Mouse (Mus musculus) heart, embryonic 14.5 days (tissue): Measurements from ENCODE around the gene Slc27a2. TPM values are rescaled to one million over a fixed set of nuclear protein-coding genes. Genes with fewer than 3 reads are reported as not detected.

Source experiments
- ATAC-seq: fragments of 200-750 bp; cut with Nextera tagmentation; 2 replicates; pipeline ENCODE4 v1.8.0; 2017; ENCODE audit warnings: low read depth, moderate TSS enrichment; ENCODE audit not compliant: insufficient number of reproducible peaks, insufficient read depth, low FRiP score
- H3K27ac ChIP-seq, 2 experiments: fragments of 200-500 bp in 1 of 2; fragments of 300-500 bp in 1 of 2; sonication (generic) in 1 of 2; replicated peaks in 1 of 2; 2 replicates each; pipeline ENCODE4 v1.5.1; 2012 to 2014; ENCODE audit warnings: low read depth in 2 of 2, low read length in 2 of 2, control low read depth in 1 of 2, mild to moderate bottlenecking in 1 of 2, mixed read lengths in 1 of 2; ENCODE audit not compliant: control insufficient read depth in 1 of 2, insufficient read depth in 1 of 2
- H3K27me3 ChIP-seq: fragments of 300-500 bp; sonication (generic); 2 replicates; pipeline ENCODE4 v1.6.1; 2014; ENCODE audit warnings: mild to moderate bottlenecking, low read length, control low read depth; ENCODE audit not compliant: control insufficient read depth, insufficient read depth
- H3K36me3 ChIP-seq: fragments of 300-500 bp; sonication (generic); 2 replicates; pipeline ENCODE4 v1.6.1; 2014; ENCODE audit warnings: mild to moderate bottlenecking, control low read depth, low read length, mixed read lengths; ENCODE audit not compliant: control insufficient read depth, insufficient read depth
- H3K4me1 ChIP-seq, 2 experiments: fragments of 200-500 bp in 1 of 2; fragments of 300-500 bp in 1 of 2; sonication (generic) in 1 of 2; 2 replicates each; pipeline ENCODE4 v1.6.1; 2012 to 2014; ENCODE audit warnings: low read length in 2 of 2, control low read depth in 1 of 2, mixed read lengths in 1 of 2; ENCODE audit not compliant: control insufficient read depth in 2 of 2, insufficient read depth in 2 of 2
- H3K4me2 ChIP-seq: fragments of 300-500 bp; sonication (generic); 2 replicates; pipeline ENCODE4 v1.6.1; 2014; ENCODE audit warnings: mild to moderate bottlenecking, low read length
- H3K4me3 ChIP-seq, 2 experiments: fragments of 200-500 bp in 1 of 2; fragments of 300-500 bp in 1 of 2; sonication (generic) in 1 of 2; 2 replicates each; pipeline ENCODE4 v1.5.1; 2012 to 2014; ENCODE audit warnings: low read length in 2 of 2, mild to moderate bottlenecking in 2 of 2, control low read depth in 1 of 2, low read depth in 1 of 2, moderate library complexity in 1 of 2; ENCODE audit not compliant: control insufficient read depth in 1 of 2, insufficient read depth in 1 of 2
- H3K9ac ChIP-seq: fragments of 300-500 bp; sonication (generic); 2 replicates; pipeline ENCODE4 v1.6.1; 2014; ENCODE audit warnings: mild to moderate bottlenecking, low read length
- H3K9me3 ChIP-seq: fragments of 300-500 bp; sonication (generic); 2 replicates; pipeline ENCODE4 v1.6.1; 2016; ENCODE audit warnings: low read length, control low read depth; ENCODE audit not compliant: control insufficient read depth
- WGBS: fragments of 180-500 bp; shearing (Covaris S2); extraction: QIAGEN DNeasy Blood & Tissue Kit; methylation state at CpG from one replicate; pipeline ENCODE4 v1.1.7; 2014; 5-methylcytosine and 5-hydroxymethylcytosine counted together
- polyA plus RNA-seq: library from polyadenylated mRNA; unstranded; fragments of >200 nt; fragmentation: Nextera tagmentation; extraction: Ambion mirVana; gene quantifications from 2 replicates; pipeline ENCODE4 v1.2.1, GENCODE M21; 2014

The Slc27a2 gene
- polyA plus RNA-seq, 1 experiment from 2014 or later: 0.09 TPM

DNA sequence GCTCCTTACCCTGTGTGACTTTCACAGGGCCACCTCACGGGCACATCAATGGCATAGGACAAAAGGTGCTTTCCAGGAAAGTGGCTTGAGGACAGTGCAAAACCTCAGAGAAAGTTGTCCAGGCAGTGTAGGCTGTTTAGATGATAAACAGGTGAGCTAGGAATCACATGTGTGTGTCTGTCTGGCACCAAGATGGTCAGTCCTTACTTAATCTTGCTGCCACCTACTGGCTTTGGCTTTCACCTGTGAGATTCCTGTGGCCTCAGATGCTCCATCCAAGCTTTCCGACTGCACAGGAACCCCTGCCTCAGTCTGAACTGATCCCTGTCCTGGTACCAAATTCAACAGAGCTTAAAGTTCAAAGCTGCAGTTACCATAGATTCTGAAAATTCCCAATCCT, 46.2 kb downstream of the Slc27a2 start:
- no peak overlapping the region for H3K9ac ChIP-seq
- no peak overlapping the region for H3K4me2 ChIP-seq
- no peaks in the 10 kb centered on the region; a peak in 1 of 4 replicates for H3K4me1 ChIP-seq
- no peak for ATAC-seq
- H3K9me3 ChIP-seq: no peaks in the 10 kb centered on the region
- no peak overlapping the region for H3K4me3 ChIP-seq
- H3K27me3 ChIP-seq: no peaks in the 10 kb centered on the region
- WGBS: 51% methylated on average over 2 of the region's 2 CpGs
- no peak overlapping the region for H3K27ac ChIP-seq
- H3K36me3 ChIP-seq: no peaks in the 10 kb centered on the region

DNA sequence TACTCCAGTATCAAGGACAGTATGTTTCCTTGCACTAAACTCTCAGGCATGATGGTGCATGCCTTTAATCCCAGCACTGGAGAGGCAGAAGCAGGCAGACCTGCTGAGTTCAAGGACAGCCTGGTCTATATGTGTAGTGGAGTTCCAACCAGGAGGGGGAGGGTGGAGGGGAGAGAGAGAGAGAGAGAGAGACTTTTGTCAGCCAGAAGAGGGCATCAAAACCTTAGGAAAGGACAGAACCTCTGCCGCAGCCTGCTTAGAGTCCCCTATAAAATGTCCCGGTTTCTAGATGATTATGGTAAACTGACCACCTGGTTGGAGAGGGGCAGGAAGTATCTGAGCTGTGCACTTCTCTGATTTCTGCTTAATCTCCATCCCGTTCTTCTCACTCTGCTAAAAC, 46.8 kb downstream of the Slc27a2 start:
- no peaks in the 10 kb centered on the region for H3K27me3 ChIP-seq
- H3K27ac ChIP-seq: no peak overlapping the region
- 5% methylated on average over 3 of the region's 3 CpGs for WGBS
- no peaks in the 10 kb centered on the region for H3K36me3 ChIP-seq
- no peak overlapping the region for H3K9ac ChIP-seq
- no peak overlapping the region; a peak in 1 of 4 replicates for H3K4me3 ChIP-seq
- no peaks in the 10 kb centered on the region; a peak in 1 of 4 replicates for H3K4me1 ChIP-seq
- 0 out of 2 replicates have a peak, but pooled peaks have one; percentile 6 for ATAC-seq
- H3K4me2 ChIP-seq: peak overlapping the region; percentile 32; the same call in 1 of the 2 replicates
- no peaks in the 10 kb centered on the region for H3K9me3 ChIP-seq

DNA sequence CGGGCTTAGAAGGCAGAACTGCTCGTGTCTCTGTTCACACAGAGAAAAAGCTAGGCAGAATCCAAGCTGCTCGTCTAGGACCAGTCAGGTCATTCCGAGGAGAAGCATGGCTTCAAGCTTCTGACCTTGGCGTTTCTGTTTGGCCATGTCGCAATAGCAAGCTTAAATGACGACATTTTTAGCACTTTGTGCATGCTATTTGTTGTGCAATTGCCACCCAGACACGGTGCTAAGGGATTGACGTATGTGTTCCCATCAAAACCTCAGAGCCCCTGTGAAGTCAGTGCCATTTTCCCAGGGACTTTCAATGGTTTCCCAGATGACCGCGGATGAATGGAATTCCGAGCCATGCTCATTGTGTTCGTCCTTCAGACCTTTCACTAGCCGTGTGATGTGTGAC, 48.3 kb downstream of the Slc27a2 start:
- Histone ChIP-seq H3K9me3 (no peaks in the 10 kb centered on the region), H3K4me1 (no peaks in the 10 kb centered on the region), H3K9ac (no peak overlapping the region), H3K27ac (no peak overlapping the region), H3K4me3 (no peak overlapping the region), H3K4me2 (no peak overlapping the region), H3K36me3 (no peaks in the 10 kb centered on the region), H3K27me3 (no peaks in the 10 kb centered on the region)
- 79% methylated on average over 14 of the region's 14 CpGs for WGBS
- no peak for ATAC-seq

DNA sequence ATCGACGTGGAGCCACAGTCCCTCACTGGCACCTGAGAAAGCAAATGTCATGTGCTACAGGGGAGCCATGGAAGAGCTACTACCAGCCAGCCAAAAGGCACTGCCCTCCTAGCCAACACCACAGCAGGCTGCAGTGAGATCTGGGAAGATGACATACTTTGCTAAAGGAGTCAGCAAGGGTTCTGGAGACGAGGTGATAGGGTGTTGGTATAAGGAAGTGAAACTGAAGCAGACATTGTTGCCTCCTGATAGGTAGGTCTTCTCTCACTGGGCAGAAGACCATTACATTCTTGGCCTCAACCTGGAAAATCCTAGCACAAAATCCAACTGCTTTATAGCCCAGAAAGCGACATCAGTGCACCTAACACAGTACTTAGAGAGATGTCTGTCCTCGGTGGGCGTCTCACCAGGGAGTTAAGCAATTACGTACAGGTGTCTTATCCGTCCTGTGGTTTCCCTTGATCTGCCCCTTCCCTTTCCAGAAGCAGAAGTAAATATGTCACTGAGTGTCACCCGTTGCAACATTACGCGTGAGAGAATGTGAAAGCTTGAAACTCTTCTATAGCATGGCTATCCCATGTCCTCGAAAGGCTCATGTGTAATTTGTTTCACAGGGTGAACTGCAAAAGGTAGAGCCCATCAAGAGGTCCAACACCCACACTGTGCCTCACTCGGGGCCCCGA, 49.9 kb downstream of the Slc27a2 start:
- no peaks in the 10 kb centered on the region for H3K27me3 ChIP-seq
- no peak overlapping the region for H3K27ac ChIP-seq
- H3K4me2 ChIP-seq: no peak overlapping the region
- WGBS: 84% methylated on average over 14 of the region's 14 CpGs
- no peaks in the 10 kb centered on the region for H3K9me3 ChIP-seq
- H3K4me3 ChIP-seq: no peak overlapping the region
- ATAC-seq: no peak
- no peak overlapping the region for H3K9ac ChIP-seq
- H3K36me3 ChIP-seq: no peaks in the 10 kb centered on the region
- H3K4me1 ChIP-seq: peaks cover under 1 to 2% of the 10 kb centered on the region in 2 experiments; a peak in 1 of 4 replicates

DNA sequence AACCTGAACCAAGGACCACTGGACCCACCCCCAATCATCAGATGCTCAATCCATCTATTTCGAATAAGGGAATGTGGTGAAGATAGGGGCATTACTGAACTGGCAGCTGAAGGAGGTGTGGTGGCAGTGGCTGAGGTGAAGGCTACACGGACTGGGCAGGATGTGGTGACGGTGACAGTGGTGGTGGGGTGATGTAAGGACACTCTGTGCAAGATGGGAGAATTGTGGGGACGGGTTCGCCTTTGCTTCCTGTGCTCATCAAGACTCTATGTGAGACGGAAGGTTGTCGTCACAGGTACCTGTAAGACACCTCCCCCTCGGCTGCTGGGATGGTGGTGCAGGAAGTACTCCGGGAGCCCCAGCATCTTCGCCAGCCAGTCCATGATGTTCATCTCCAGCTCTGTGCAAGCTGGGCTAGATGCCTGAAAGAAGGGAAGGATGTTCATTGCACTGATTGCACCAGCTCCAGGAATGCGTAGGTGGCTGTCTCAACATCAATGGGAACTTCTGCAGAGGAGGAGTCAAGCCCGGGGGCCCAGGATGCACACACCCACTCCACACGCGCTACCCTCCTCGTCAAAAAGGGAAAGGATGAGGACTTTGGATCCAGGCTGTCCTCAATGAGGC, 54.0 kb downstream of the Slc27a2 start:
- no peak overlapping the region for H3K4me3 ChIP-seq
- ATAC-seq: no peak
- H3K27ac ChIP-seq: no peak overlapping the region
- H3K36me3 ChIP-seq: no peaks in the 10 kb centered on the region
- 70% methylated on average over 15 of the region's 15 CpGs for WGBS
- H3K9me3 ChIP-seq: no peaks in the 10 kb centered on the region
- peaks cover 5 to 9% of the 10 kb centered on the region in 2 experiments; a peak in 3 of 4 replicates for H3K4me1 ChIP-seq
- H3K9ac ChIP-seq: no peak overlapping the region
- H3K27me3 ChIP-seq: no peaks in the 10 kb centered on the region
- H3K4me2 ChIP-seq: no peak overlapping the region

DNA sequence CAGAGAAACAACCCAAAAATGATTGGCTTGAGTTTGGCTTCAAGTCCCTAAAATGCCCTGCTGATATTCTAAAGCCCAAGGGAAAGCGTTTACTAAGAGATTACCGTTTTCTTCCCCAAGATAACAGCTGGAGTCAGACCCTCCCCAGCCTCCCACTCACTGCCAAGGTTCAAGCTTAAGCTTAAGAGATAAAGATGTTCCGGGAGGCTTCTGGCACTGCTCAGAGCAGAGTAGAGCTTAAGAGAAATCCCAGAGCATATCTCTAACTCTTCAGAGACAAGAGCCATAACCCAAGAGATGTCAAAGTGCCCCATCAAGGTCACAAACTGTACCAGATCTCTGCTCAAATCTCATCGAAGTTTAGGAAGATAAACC, 54.5 kb downstream of the Slc27a2 start:
- H3K27me3 ChIP-seq: no peaks in the 10 kb centered on the region
- H3K9me3 ChIP-seq: no peaks in the 10 kb centered on the region
- ATAC-seq: no peak
- H3K4me2 ChIP-seq: no peak overlapping the region
- no peak overlapping the region for H3K27ac ChIP-seq
- H3K4me1 ChIP-seq: peaks cover 5 to 9% of the 10 kb centered on the region in 2 experiments; a peak in 3 of 4 replicates
- 22% methylated on average over 4 of the region's 4 CpGs for WGBS
- no peak overlapping the region for H3K4me3 ChIP-seq
- no peak overlapping the region for H3K9ac ChIP-seq
- H3K36me3 ChIP-seq: no peaks in the 10 kb centered on the region

DNA sequence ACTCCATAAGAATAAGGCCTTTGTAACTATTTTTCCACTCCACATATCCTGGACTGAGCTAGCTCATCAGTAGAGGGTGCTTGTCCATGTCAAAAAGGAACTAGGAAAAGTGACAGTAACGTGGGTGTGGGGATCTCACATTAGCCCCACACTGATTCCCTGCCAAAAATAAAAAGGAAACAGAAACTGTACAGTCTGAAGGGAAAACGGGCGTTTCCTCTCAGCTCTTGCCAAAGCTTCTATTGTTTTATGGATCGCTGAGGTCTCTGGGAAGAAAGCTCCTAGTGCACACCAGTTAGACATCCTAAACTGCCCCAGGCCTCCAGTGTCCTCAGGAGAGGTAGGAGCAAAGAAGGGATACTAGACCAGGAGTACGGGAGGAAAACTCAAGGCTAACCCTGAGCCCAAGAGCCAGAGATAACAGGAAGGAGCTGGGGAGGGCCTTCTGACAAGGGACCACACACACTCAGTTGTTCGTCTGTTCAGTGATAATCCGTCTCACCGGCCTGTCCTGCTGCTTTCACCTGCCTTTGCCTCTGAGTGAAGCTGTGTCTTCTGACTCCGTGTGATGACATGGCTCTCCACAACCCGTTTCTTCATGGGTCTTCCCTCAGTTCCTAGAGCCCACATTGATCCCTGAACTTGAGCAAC, 55.5 kb downstream of the Slc27a2 start:
- Histone ChIP-seq H3K9ac (no peak overlapping the region; the same call in 1 of the 2 replicates), H3K27me3 (no peaks in the 10 kb centered on the region), H3K4me1 (peaks cover 5 to 9% of the 10 kb centered on the region in 2 experiments; a peak in 3 of 4 replicates), H3K4me2 (no peak overlapping the region), H3K4me3 (no peak overlapping the region), H3K27ac (peak overlapping the region; percentile 57 to 61), H3K36me3 (no peaks in the 10 kb centered on the region), H3K9me3 (no peaks in the 10 kb centered on the region)
- peak; percentile 66; the same call in 1 of the 2 replicates for ATAC-seq
- WGBS: 40% methylated on average over 10 of the region's 10 CpGs
